Mouse (Mus musculus) liver, embryonic 14.5 days (tissue): ENCODE data around the gene Mta3.

Experiments used
- CTCF ChIP-seq: IDR thresholded peaks from 2 replicates; pipeline ENCODE4 v1.5.1; 2016; ENCODE audit warnings: antibody characterized with exemption, low read depth, control low read depth
- EP300 ChIP-seq: IDR thresholded peaks from 2 replicates; pipeline ENCODE4 v1.6.1; 2016; ENCODE audit warnings: antibody characterized with exemption, low read depth

GRCm38 (mm10) chr17:83672685-83673084 is 33.3 kb upstream of the Mta3 start:
- TF ChIP-seq EP300 (no peak), CTCF (no peak)
